Mouse (Mus musculus): ENCODE data around the gene Gm43191. TPM values are rescaled to one million over a fixed set of nuclear protein-coding genes. Genes with fewer than 3 reads are reported as not detected.

The Gm43191 gene
- total RNA-seq (2021): not detected

GRCm38 (mm10) chr3:116681160-116681559 is at the start of gene Gm43191:
Gene Gm43191, minus strand, starts transcription at chr3:116681260.
- DNase-seq (ENCODE audit: low spot score in 2 of 2): no peak
- intact Hi-C loops (cut with DNase I): no loop called here

- intact Hi-C loops (cut with DNase I): no loop called here
- no peak for DNase-seq (ENCODE audit: low spot score in 2 of 2)
These were observed 48.6 kb upstream of the Gm43191 start for GRCm38 (mm10) chr3:116729483-116730174.

GRCm38 (mm10) chr3:116726807-116727206 is 45.7 kb upstream of the Gm43191 start:
- intact Hi-C loops (cut with DNase I): no loop called here
- no peak for DNase-seq (ENCODE audit: low spot score in 2 of 2)

- intact Hi-C loops (cut with DNase I): no loop called here
These were observed 42.7 kb upstream of the Gm43191 start for GRCm38 (mm10) chr3:116723496-116724481.

GRCm38 (mm10) chr3:116722980-116723379 is 41.9 kb upstream of the Gm43191 start:
- DNase-seq (ENCODE audit: low spot score in 2 of 2): no peak
- intact Hi-C loops (cut with DNase I): no loop called here

More at GRCm38 (mm10) chr3:116723496-116724481, 42.7 kb upstream of the Gm43191 start:
- DNase-seq (ENCODE audit: low spot score in 2 of 2): no peak

GRCm38 (mm10) chr3:116718951-116719350 is 37.9 kb upstream of the Gm43191 start:
- intact Hi-C loops (cut with DNase I): no loop called here
- DNase-seq (ENCODE audit: low spot score in 2 of 2): no peak

- no peak for DNase-seq (ENCODE audit: low spot score in 2 of 2)
- intact Hi-C loops (cut with DNase I): loop anchor here (5.0 kb wide), 1 partner anchor 51 kb away; the partner anchor contains the start of gene Mfsd14a
These were observed 32.0 kb upstream of the Gm43191 start for GRCm38 (mm10) chr3:116713031-116713430.

GRCm38 (mm10) chr3:116712436-116712881 is 31.4 kb upstream of the Gm43191 start, which contains the start of gene Slc35a3:
Gene Slc35a3, minus strand, starts transcription at chr3:116712831.
- intact Hi-C loops (cut with DNase I): loop anchor here (5.0 kb wide), 1 partner anchor 50 kb away; the partner anchor contains the start of gene Mfsd14a
- DNase-seq (ENCODE audit: low spot score in 2 of 2): no peak

GRCm38 (mm10) chr3:116711624-116712435 is 30.8 kb upstream of the Gm43191 start:
- intact Hi-C loops (cut with DNase I): loop anchor here (5.0 kb wide), 1 partner anchor 50 kb away; the partner anchor contains the start of gene Mfsd14a

GRCm38 (mm10) chr3:116710941-116711340 is 29.9 kb upstream of the Gm43191 start:
- no peak for DNase-seq (ENCODE audit: low spot score in 2 of 2)
- intact Hi-C loops (cut with DNase I): loop anchor here (5.0 kb wide), 1 partner anchor 49 kb away; the partner anchor contains the start of gene Mfsd14a

More at GRCm38 (mm10) chr3:116711624-116712435, 30.8 kb upstream of the Gm43191 start:
- DNase-seq (ENCODE audit: low spot score in 2 of 2): peak; percentile 84 to 87

- intact Hi-C loops (cut with DNase I): no loop called here
- DNase-seq (ENCODE audit: low spot score in 2 of 2): no peak
These were observed 24.7 kb upstream of the Gm43191 start for GRCm38 (mm10) chr3:116705637-116706204.

GRCm38 (mm10) chr3:116703835-116704234 is 22.8 kb upstream of the Gm43191 start:
- intact Hi-C loops (cut with DNase I): no loop called here
- no peak for DNase-seq (ENCODE audit: low spot score in 2 of 2)

GRCm38 (mm10) chr3:116702647-116703272 is 21.7 kb upstream of the Gm43191 start:
- no peak for DNase-seq (ENCODE audit: low spot score in 2 of 2)
- intact Hi-C loops (cut with DNase I): no loop called here

GRCm38 (mm10) chr3:116701601-116702000 is 20.5 kb upstream of the Gm43191 start:
- no peak for DNase-seq (ENCODE audit: low spot score in 2 of 2)
- intact Hi-C loops (cut with DNase I): no loop called here

- intact Hi-C loops (cut with DNase I): no loop called here
- DNase-seq (ENCODE audit: low spot score in 2 of 2): no peak
These were observed 17.7 kb upstream of the Gm43191 start for GRCm38 (mm10) chr3:116698786-116699185.

GRCm38 (mm10) chr3:116695666-116695985 is 14.6 kb upstream of the Gm43191 start:
- no peak for DNase-seq (ENCODE audit: low spot score in 2 of 2)
- intact Hi-C loops (cut with DNase I): no loop called here

GRCm38 (mm10) chr3:116694955-116695665 is 14.1 kb upstream of the Gm43191 start:
- no peak for DNase-seq (ENCODE audit: low spot score in 2 of 2)
- intact Hi-C loops (cut with DNase I): no loop called here

- DNase-seq (ENCODE audit: low spot score in 2 of 2): no peak
- intact Hi-C loops (cut with DNase I): no loop called here
These were observed 13.3 kb upstream of the Gm43191 start for GRCm38 (mm10) chr3:116694312-116694711.
